In genomic region chr4:119359196-119359971, GRCm38 (mm10) we compare ENCODE assay signal across 8 mouse cellular contexts. TPM values are rescaled to one million over a fixed set of nuclear protein-coding genes. Genes with fewer than 3 reads are reported as not detected.
DNase-seq lines count a peak whose midpoint lies in the region; ATAC-seq and TF ChIP-seq lines count a peak whose summit lies in the region.

No protein-coding gene starts in this region.

- no peak for TF ChIP-seq POLR2A in ES-Bruce4 (IDR thresholded peaks at IDR 0.05; ENCODE audit: insufficient read depth, low read length)

- H3K9me3 ChIP-seq in heart, embryonic 10.5 days: no peaks in the 10 kb centered on the region
- no peaks in the 10 kb centered on the region for H3K9me3 ChIP-seq in ES-Bruce4 (replicated peaks; ENCODE audit: control insufficient read depth, insufficient read depth, low read length, poor library complexity, severe bottlenecking)
- no peaks in the 10 kb centered on the region for H3K9me3 ChIP-seq in embryonic facial prominence, embryonic 14.5 days (ENCODE audit: control insufficient read depth, low read length)

- peak overlapping the region; percentile 61 for H3K9ac ChIP-seq in ES-Bruce4 (ENCODE audit: low read depth, poor library complexity, severe bottlenecking)
- H3K9ac ChIP-seq in embryonic facial prominence, embryonic 14.5 days (ENCODE audit: low read depth, low read length): peak overlapping the region; percentile 67

- peak overlapping the region; percentile 84 for H3K27ac ChIP-seq in heart, embryonic 10.5 days
- H3K27ac ChIP-seq in ES-Bruce4 (ENCODE audit: insufficient read depth, low read length): no peak overlapping the region
- peak overlapping the region; percentile 75 for H3K27ac ChIP-seq in embryonic facial prominence, embryonic 14.5 days (replicated peaks; ENCODE audit: low read depth, low read length)

- peak overlapping the region; percentile 68 for H3K4me2 ChIP-seq in embryonic facial prominence, embryonic 14.5 days (ENCODE audit: low read depth, low read length)

- no peak for TF ChIP-seq EP300 in ES-Bruce4 (IDR thresholded peaks at IDR 0.05; ENCODE audit: insufficient read depth, low read depth, low read length)

- H3K4me3 ChIP-seq in heart, embryonic 10.5 days: peak overlapping the region; percentile 62
- peak overlapping the region; percentile 60 for H3K4me3 ChIP-seq in ES-Bruce4 (ENCODE audit: low read depth, low read length)
- peak overlapping the region; percentile 42 for H3K4me3 ChIP-seq in embryonic facial prominence, embryonic 14.5 days (ENCODE audit: low read depth, low read length)

- H3K4me1 ChIP-seq in heart, embryonic 10.5 days: 0 out of 2 replicates have a peak, but pooled peaks cover 6% of the 10 kb centered on the region
- H3K4me1 ChIP-seq in ES-Bruce4 (ENCODE audit: control insufficient read depth, insufficient read depth, low read length): no peaks in the 10 kb centered on the region
- no peaks in the 10 kb centered on the region for H3K4me1 ChIP-seq in embryonic facial prominence, embryonic 14.5 days (ENCODE audit: control insufficient read depth, insufficient read depth, low read length)

- no peaks in the 10 kb centered on the region for H3K36me3 ChIP-seq in heart, embryonic 10.5 days
- no peaks in the 10 kb centered on the region for H3K36me3 ChIP-seq in ES-Bruce4 (ENCODE audit: control insufficient read depth, insufficient read depth, low read length, poor library complexity, severe bottlenecking)
- H3K36me3 ChIP-seq in embryonic facial prominence, embryonic 14.5 days (ENCODE audit: control insufficient read depth, insufficient read depth, low read length): no peaks in the 10 kb centered on the region

- 6% methylated on average over 30 of the region's 30 CpGs for WGBS in heart, embryonic 10.5 days
- WGBS in embryonic facial prominence, embryonic 14.5 days: 5% methylated on average over 29 of the region's 30 CpGs

- peak; percentile 78 for DNase-seq in heart, embryonic 10.5 days (ENCODE audit: low spot score)
- no peak for DNase-seq in heart, adult 8-10 months (ENCODE audit: low spot score)
- peak; percentile 54 for DNase-seq in embryonic facial prominence, embryonic 14.5 days (ENCODE audit: low spot score)
- peak; percentile 41 for DNase-seq in induced T-regulatory cell, adult 2 months (ENCODE audit: low read depth)
- peak; percentile 55 for DNase-seq in testis, postnatal 14 days (ENCODE audit: low spot score)
- no peak for DNase-seq in spleen, postnatal 4 days (ENCODE audit: low spot score in 2 of 2)

- ATAC-seq in embryonic facial prominence, embryonic 14.5 days (ENCODE audit: low read depth): peak; percentile 79
- ATAC-seq in megakaryocyte, adult 5-6 weeks (ENCODE audit: poor library complexity, severe bottlenecking): peak; percentile 51

- H3K27me3 ChIP-seq in heart, embryonic 10.5 days (ENCODE audit: insufficient read depth, poor library complexity, severe bottlenecking): peaks cover 18% of the 10 kb centered on the region; the same call in 1 of the 2 replicates
- H3K27me3 ChIP-seq in ES-Bruce4 (ENCODE audit: control insufficient read depth, insufficient read depth, low read length, poor library complexity, severe bottlenecking): no peaks in the 10 kb centered on the region
- H3K27me3 ChIP-seq in embryonic facial prominence, embryonic 14.5 days (replicated peaks; ENCODE audit: control insufficient read depth, insufficient read depth, low read length): no peaks in the 10 kb centered on the region

- no peak for TF ChIP-seq CTCF in ES-Bruce4 (IDR thresholded peaks at IDR 0.05; ENCODE audit: low read depth, low read length)

RNA-seq across cellular contexts. Expression of gene Ppih, which starts 39.0 kb away (rescaled TPM):
- polyA plus RNA-seq in heart, embryonic 10.5 days (2016; fragmentation: Nextera tagmentation; extraction: Ambion mirVana): 70.6 and 98.8 TPM in 2 replicates
- total RNA-seq in heart, adult 8-10 months (2022): 10 to 100 TPM in 2 of 4 experiments, 1 to 10 TPM in 2; 7.8 to 11.9 (median 9.5) TPM
- 135 and 148 TPM in 2 replicates for polyA plus RNA-seq in ES-Bruce4 (2011; ENCODE audit: insufficient read depth, insufficient read length, low read depth, missing spikeins)
- 84.2 and 86.6 TPM in 2 replicates for polyA plus RNA-seq in embryonic facial prominence, embryonic 14.5 days (2014; fragmentation: Nextera tagmentation; extraction: Ambion mirVana)
- total RNA-seq in megakaryocyte, adult 5-6 weeks (2015): 84.7 and 92.6 TPM in 2 replicates
- total RNA-seq in megakaryocyte, adult 5-6 weeks (2017): 87.4 and 98.8 TPM in 2 replicates

RNA-seq across cellular contexts. Expression of gene Ccdc30, which starts 55.9 kb away (rescaled TPM):
- polyA plus RNA-seq in heart, embryonic 10.5 days (2016; fragmentation: Nextera tagmentation; extraction: Ambion mirVana): 3.1 and 3.6 TPM in 2 replicates
- total RNA-seq in heart, adult 8-10 months (2022): 1 to 10 TPM in 1 of 4 experiments, under 1 TPM in 2, not detected in 1; 0.19 to 1.3 (median 0.44) TPM
- 6.0 and 6.9 TPM in 2 replicates for polyA plus RNA-seq in ES-Bruce4 (2011; ENCODE audit: insufficient read depth, insufficient read length, low read depth, missing spikeins)
- 5.5 and 5.7 TPM in 2 replicates for polyA plus RNA-seq in embryonic facial prominence, embryonic 14.5 days (2014; fragmentation: Nextera tagmentation; extraction: Ambion mirVana)
- 0.07 TPM in 1 of 2 replicates, not detected in the other for total RNA-seq in megakaryocyte, adult 5-6 weeks (2015)
- total RNA-seq in megakaryocyte, adult 5-6 weeks (2017): not detected in 2 replicates

Comparison
In these comparisons a context has a peak if more than half of its experiments do, and no peak if none do; other contexts are left out.
1. DNase-seq: peak in heart, embryonic 10.5 days (single experiment), embryonic facial prominence, embryonic 14.5 days (single experiment), induced T-regulatory cell, adult 2 months (single experiment) and testis, postnatal 14 days (single experiment); none in heart, adult 8-10 months (single experiment) and spleen, postnatal 4 days (0 of 2).
2. Peak in every context shown above with its lines, with median percentiles within 50 percentile points of each other: H3K4me3 ChIP-seq.